Mouse (Mus musculus) stomach, embryonic 15.5 days (tissue): ENCODE results near the gene Tmtc3. TPM values are rescaled to one million over a fixed set of nuclear protein-coding genes. Genes with fewer than 3 reads are reported as not detected.
"Not testable (repeated sequence)": the region's sequence is repeated elsewhere in the genome, so short reads cannot be mapped to it uniquely, and the experiment has no call there.

Source experiments
- ATAC-seq: fragments of 200-750 bp; cut with Nextera tagmentation; 2 replicates; pipeline ENCODE4 v1.8.0; 2017; ENCODE audit warnings: low read depth, moderate number of reproducible peaks, moderate TSS enrichment; ENCODE audit not compliant: insufficient read depth, low FRiP score
- H3K27ac ChIP-seq: fragments of 300-500 bp; sonication (generic); 2 replicates; pipeline ENCODE4 v1.5.1; 2015; ENCODE audit warnings: mild to moderate bottlenecking, inconsistent platforms
- H3K27me3 ChIP-seq: fragments of 300-500 bp; sonication (generic); replicated peaks from 2 replicates; pipeline ENCODE4 v1.6.1; 2015; ENCODE audit warnings: inconsistent platforms
- H3K36me3 ChIP-seq: fragments of 300-500 bp; sonication (generic); 2 replicates; pipeline ENCODE4 v1.6.1; 2015; ENCODE audit warnings: inconsistent platforms
- H3K4me1 ChIP-seq: fragments of 300-500 bp; sonication (generic); 2 replicates; pipeline ENCODE4 v1.6.1; 2015; ENCODE audit warnings: inconsistent platforms
- H3K4me2 ChIP-seq: fragments of 300-500 bp; sonication (generic); 2 replicates; pipeline ENCODE4 v1.6.1; 2015; ENCODE audit warnings: mild to moderate bottlenecking, inconsistent platforms
- H3K4me3 ChIP-seq: fragments of 300-500 bp; sonication (generic); replicated peaks from 2 replicates; pipeline ENCODE4 v1.5.1; 2015; ENCODE audit warnings: inconsistent platforms
- H3K9ac ChIP-seq: fragments of 300-500 bp; sonication (generic); 2 replicates; pipeline ENCODE4 v1.6.1; 2015; ENCODE audit warnings: inconsistent platforms
- H3K9me3 ChIP-seq: fragments of 300-500 bp; sonication (generic); 2 replicates; pipeline ENCODE4 v1.6.1; 2016; ENCODE audit warnings: inconsistent platforms
- WGBS: fragments of 180-500 bp; shearing (Covaris S2); methylation state at CpG from one replicate; pipeline ENCODE4 v1.1.7; 2015; 5-methylcytosine and 5-hydroxymethylcytosine counted together
- polyA plus RNA-seq: library from polyadenylated mRNA; unstranded; fragments of >200 nt; fragmentation: Nextera tagmentation; extraction: Ambion mirVana; gene quantifications from 2 replicates; pipeline ENCODE4 v1.2.1, GENCODE M21; 2015

Gene Tmtc3
- polyA plus RNA-seq, 1 experiment from 2014 or later = 22.5 TPM

DNA sequence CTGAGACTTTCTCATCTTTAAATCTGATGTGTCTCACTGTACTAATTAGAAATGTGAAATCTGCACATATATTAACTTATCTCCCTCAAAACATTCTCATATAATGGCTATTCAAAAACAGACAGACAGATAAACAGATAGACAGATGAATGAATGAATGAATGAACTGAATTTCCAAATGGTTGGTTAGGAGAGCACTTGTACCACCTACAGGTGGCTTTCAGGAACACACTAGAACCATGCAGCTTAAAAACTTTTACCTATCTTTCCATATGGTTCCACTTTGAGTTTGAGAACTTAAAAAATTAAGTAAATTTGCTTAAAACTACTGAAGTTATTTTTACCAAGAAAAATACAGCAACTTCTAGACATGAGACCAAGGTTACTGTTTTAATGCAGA, 37.8 kb downstream of the Tmtc3 start:
- H3K4me3 ChIP-seq = no peak overlapping the region
- no peaks in the 10 kb centered on the region for H3K4me1 ChIP-seq
- ATAC-seq = no peak
- no peaks in the 10 kb centered on the region for H3K27me3 ChIP-seq
- H3K27ac ChIP-seq = no peak overlapping the region
- no peak overlapping the region for H3K4me2 ChIP-seq
- H3K36me3 ChIP-seq = 0 out of 2 replicates have a peak, but pooled peaks cover 8% of the 10 kb centered on the region
- no peaks in the 10 kb centered on the region for H3K9me3 ChIP-seq
- H3K9ac ChIP-seq = no peak overlapping the region

DNA sequence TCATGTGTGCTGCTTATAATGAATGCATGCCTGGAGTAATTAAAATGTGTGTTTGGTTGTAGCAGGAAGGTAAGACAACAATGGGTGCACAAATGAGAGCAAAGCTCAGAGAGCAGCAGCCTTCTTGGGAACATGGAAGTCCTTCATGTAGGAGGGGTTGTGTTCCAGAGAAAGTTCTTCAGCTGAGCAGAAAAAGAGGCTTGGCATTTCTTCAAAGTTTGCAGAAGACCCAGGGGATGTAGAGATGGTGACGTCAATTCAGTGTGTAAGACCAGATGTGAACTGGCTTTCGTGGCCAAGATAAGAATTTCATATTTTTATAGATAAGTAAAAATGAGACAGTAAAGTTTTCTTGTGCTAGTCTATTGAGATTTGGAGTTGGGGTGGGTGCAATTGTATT, 59.6 kb downstream of the Tmtc3 start:
- no peaks in the 10 kb centered on the region for H3K36me3 ChIP-seq
- no peak overlapping the region for H3K9ac ChIP-seq
- H3K4me2 ChIP-seq = no peak overlapping the region
- no peaks in the 10 kb centered on the region for H3K9me3 ChIP-seq
- no peak for ATAC-seq
- H3K27ac ChIP-seq = no peak overlapping the region
- H3K27me3 ChIP-seq = no peaks in the 10 kb centered on the region
- H3K4me3 ChIP-seq = no peak overlapping the region
- no peaks in the 10 kb centered on the region for H3K4me1 ChIP-seq
- WGBS = 81% methylated on average over 2 of the region's 2 CpGs

- Histone ChIP-seq H3K9ac (no peak overlapping the region), H3K4me2 (no peak overlapping the region), H3K9me3 (no peaks in the 10 kb centered on the region), H3K27me3 (no peaks in the 10 kb centered on the region), H3K27ac (no peak overlapping the region), H3K4me1 (no peaks in the 10 kb centered on the region), H3K4me3 (no peak overlapping the region), H3K36me3 (no peaks in the 10 kb centered on the region)
- WGBS = 80% methylated on average over 7 of the region's 7 CpGs
- ATAC-seq = no peak
Measured at GRCm38 (mm10) chr10:100415566-100415965, 71.6 kb downstream of the Tmtc3 start.

GRCm38 (mm10) chr10:100402301-100402700, 84.8 kb downstream of the Tmtc3 start:
- not testable (repeated sequence) for H3K27me3 ChIP-seq, H3K4me2 ChIP-seq, H3K4me1 ChIP-seq, ATAC-seq, H3K9ac ChIP-seq, H3K4me3 ChIP-seq, H3K27ac ChIP-seq, H3K36me3 ChIP-seq, H3K9me3 ChIP-seq
- WGBS = 85% methylated on average over 6 of the region's 6 CpGs

Other genes with a start within 250 kb of the Tmtc3 start
- not detected in 2 replicates for gene Gm4301, start 151.7 kb downstream of the Tmtc3 start, polyA plus RNA-seq
- not detected in 2 replicates for gene Gm4302, start 146.5 kb downstream of the Tmtc3 start, polyA plus RNA-seq
- gene Gm4303, start 141.4 kb downstream of the Tmtc3 start, polyA plus RNA-seq = not detected in 2 replicates
- not detected in 2 replicates for gene Gm4305, start 136.3 kb downstream of the Tmtc3 start, polyA plus RNA-seq
- not detected in 2 replicates for gene Gm4307, start 126.0 kb downstream of the Tmtc3 start, polyA plus RNA-seq
- not detected in 2 replicates for gene Gm4312, start 104.8 kb downstream of the Tmtc3 start, polyA plus RNA-seq
- 5.2 and 6.0 TPM in 2 replicates for gene Cep290, start 208 bp upstream of the Tmtc3 start, polyA plus RNA-seq
- gene 4930430F08Rik, start 103.1 kb upstream of the Tmtc3 start, polyA plus RNA-seq = 7.1 and 8.1 TPM in 2 replicates
- gene 1700017N19Rik, start 103.1 kb upstream of the Tmtc3 start, polyA plus RNA-seq = not detected in 2 replicates